Mouse (Mus musculus): ENCODE measurements around the gene Impg1. TPM values are rescaled to one million over a fixed set of nuclear protein-coding genes. Genes with fewer than 3 reads are reported as not detected.

Impg1 gene
- total RNA-seq, 2 experiments from 2014 or later: not detected

DNA sequence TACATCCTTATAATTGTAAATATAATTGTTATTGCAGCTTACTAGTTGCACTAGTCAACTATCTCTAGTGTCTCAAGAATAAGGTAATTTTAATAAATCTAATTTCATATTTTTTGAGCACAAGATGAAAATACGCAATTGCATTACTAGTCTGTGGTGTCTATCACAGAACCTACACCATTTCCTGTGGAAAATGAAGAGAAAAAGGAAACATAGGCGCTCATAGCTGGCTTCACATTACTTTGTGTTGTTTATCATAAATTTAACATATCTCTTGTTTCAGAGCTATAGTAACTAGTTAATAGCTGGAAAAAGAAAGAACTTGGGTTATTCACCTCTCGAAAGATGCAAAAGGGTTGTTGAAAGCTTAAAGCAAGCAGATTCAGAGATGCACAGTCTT is 182.9 kb downstream of the Impg1 start:
- DNase-seq: no peak

DNA sequence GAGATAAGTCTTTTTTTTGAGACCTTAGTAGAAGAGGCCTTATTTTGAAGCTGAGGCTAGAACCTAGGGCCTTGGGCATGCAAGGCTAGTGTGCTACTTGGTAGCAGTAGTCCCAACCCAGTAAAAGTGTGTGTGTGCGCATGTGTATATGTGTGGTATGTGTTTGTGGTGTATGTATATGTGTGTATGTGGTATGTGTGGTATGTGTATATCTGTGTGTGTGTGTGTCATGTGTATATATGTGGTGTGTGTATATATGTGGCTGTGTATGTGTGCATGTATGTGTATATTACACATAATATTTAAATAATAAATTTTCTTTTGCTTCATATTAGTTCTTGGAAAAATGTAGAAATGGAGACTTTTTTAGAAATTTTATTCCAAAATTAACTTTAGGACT is 184.6 kb downstream of the Impg1 start:
- DNase-seq: no peak

DNA sequence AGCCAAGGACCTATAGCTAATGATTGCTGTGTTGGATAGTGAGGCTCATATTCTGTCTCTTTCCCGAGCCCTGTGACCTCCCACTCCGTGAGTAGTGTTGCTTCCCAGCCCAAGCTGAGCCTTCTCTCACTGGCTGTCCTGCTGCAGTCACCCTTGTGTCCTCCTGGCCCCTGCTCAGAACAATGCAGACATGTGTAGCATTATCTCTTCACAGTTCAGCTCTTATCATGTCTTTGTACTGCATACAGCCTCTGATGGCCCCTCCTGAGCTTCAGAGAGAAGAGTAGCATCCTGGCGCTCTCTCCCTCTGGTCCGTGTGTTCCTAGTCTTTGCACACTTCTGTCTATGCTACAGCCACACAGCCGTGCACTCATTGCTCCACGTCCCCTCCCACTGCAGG is 187.5 kb downstream of the Impg1 start:
- no peak for DNase-seq

DNA sequence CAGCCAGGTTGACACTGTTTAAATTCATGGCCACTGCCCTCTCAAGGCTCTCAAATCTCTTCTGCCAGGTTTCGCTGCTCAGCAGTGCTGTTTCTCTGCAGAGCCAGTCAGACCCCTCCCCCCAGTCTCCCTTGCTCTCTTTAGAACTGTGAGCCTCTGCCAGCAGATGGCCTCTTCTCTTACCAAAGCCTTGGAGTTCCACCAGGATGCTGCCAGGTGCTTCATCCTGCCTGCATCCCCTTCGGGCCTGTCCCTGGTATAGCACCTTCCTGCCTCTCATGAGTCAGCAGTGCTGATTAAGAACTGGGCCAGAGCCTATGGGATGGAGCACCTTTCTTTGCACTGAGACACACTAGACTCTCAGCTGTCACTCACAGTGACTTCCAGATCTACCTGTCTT is 188.1 kb downstream of the Impg1 start:
- DNase-seq: no peak

DNA sequence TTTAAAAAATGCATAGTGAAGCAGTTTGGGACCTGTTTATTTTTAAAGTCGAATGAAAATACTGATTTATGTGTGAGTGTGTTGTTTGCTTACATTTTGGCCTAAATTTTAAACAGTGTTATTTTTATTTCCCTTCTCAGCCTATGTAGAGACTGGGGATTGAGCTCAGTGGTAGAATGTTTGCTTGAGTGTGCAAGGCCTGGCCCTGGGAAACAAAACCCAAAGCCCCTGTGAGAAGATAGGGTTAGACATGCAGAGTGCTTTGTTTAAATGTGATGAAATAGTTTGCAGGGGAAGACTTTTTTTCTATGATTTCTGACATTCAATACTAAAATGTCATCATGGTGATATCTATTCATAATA is 189.5 kb downstream of the Impg1 start:
- no peak for DNase-seq

DNA sequence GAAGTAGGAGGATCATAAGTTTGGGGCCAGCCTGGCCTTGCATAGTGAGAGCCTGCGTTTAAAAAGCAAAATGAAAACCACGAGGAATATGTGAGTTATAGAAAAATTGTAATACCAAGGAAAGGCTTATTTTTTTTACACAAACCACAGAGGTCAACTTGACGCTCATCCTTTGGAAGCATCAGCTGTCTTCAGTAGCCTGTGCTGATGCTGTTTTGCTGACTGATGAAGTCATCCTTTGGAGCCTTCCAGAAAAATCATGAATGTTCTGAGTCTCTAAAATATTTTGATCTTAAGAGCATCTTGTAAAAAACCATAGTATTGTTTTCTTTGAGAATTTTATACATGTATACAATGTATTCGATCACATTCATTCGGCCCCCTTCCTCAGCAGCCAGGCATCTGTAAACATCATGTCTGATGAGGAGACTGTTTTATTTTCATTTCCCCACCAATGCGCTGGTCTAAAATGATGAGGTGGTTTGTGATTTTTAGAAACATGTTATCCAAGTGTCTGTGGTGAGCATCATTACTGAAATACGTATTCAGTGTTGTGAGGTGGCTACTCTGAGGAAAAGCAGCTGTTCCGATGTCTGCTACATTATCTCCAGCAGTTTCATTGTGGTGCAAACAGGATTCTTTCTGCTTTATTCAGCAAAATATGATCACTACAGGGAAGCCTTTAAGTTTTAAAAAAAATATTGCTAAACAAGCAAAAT is 190.1 kb downstream of the Impg1 start:
- DNase-seq: no peak

DNA sequence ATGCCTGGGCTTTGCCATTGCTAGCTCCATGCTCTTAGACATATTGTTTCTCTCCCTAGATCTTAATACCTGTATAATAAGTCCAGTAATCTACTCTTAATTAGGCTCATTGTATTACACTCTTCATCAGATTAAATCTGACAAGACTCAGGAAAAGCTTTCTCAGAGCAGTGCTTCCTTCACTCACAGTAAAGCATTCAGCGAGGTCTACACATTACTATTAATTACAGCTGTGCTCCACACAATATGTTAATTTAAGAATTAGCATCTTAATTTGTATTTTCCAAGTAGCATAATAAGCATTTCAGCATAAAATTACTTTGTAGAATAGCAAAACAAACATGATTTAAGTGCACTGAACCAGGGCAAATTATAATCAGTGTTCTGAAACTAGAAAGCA is 192.3 kb downstream of the Impg1 start:
- no peak for DNase-seq

DNA sequence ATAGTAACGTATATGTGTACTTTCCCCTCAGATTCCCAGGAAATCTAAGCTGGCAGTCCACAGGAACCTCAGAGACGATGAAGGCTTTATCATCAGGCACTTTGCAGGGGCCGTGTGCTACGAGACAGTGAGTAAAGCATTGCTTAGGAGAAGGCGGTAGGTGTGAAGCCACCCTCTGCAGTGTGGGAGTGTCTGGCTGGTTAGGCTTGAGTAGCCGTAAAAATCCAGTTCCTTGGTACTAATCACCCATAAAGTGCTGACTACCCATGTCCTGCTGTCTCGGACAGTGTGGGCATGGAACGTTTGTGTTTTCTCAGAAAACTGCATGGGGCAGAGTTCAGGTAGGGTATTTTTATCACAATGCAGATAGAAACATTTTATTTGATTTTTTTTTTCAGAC is 195.7 kb downstream of the Impg1 start:
- no peak for DNase-seq

DNA sequence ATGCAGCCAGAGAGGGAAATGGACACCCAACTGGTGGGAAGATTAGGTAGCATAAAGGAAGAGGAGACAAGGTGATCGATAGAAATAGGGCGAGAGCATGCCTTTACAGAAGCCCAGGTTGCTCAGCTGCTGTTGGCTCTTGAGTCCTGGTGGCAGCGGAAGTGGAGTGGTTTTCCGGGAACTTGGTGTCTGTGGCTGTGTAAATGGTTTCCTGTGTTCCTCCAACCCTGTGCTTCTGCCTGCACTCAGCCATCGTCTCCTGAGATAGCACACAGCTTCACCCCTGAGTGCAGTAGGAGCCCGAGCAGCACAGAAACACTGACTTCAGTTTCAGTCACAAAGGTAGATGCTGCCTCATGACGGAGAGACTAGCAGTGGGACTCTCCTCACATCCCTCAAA is 198.8 kb downstream of the Impg1 start:
- no peak for DNase-seq

DNA sequence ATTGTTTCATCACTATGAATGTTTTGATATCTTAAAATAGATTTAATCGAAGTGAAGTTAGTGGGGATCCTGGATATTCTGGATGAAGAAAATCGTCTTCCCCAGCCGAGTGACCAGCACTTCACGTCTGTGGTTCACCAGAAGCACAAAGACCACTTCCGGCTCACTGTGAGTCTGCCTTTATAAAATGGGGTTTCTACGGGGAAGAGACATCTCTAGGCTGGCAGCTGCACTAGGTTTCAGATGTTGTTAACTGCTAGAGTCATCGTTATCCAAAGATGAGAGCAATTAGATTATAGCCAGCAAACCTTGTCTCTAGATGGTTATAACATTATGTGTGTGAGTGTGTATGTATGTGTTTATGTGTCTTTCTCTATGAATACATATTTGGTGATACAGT is 199.2 kb downstream of the Impg1 start:
- DNase-seq: no peak

Data from heart, adult 18-20 months (tissue).